Mouse (Mus musculus): ENCODE measurements around the gene Slc9a1. TPM values are rescaled to one million over a fixed set of nuclear protein-coding genes. Genes with fewer than 3 reads are reported as not detected.

Gene Slc9a1
- total RNA-seq, 4 experiments from 2014 or later = 16.0 to 21.9 (median 16.5) TPM

DNA sequence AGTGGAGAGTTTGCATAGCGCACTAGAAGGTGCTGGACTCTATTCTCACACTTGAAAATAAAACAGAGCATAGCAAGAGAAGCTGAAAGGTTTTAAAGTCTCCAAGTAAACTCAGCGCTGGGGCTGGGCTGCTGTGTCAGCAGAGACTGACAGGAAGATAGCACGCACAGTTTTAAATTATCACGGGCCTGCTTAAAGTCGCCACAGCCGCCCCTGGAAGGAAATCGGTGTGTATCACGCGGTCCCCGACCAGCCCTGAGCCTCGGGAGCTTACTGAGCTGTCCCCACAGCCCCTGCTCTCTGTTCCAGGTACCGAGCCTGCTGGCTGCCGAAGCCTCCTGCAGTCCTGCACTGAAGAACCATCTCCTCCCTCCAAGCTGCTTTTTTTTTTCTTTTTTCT, 32.5 kb downstream of the Slc9a1 start:
- no peak for DNase-seq (ENCODE audit: low spot score)

GRCm38 (mm10) chr4:133403611-133404228, 34.2 kb downstream of the Slc9a1 start:
- DNase-seq (ENCODE audit: low spot score) = no peak

GRCm38 (mm10) chr4:133404256-133404655, 34.8 kb downstream of the Slc9a1 start:
- no peak for DNase-seq (ENCODE audit: low spot score)

GRCm38 (mm10) chr4:133406313-133407056, 37.0 kb downstream of the Slc9a1 start:
- no peak for DNase-seq (ENCODE audit: low spot score)

- DNase-seq (ENCODE audit: low spot score) = no peak
Observed at GRCm38 (mm10) chr4:133407114-133407787, 37.7 kb downstream of the Slc9a1 start.

DNA sequence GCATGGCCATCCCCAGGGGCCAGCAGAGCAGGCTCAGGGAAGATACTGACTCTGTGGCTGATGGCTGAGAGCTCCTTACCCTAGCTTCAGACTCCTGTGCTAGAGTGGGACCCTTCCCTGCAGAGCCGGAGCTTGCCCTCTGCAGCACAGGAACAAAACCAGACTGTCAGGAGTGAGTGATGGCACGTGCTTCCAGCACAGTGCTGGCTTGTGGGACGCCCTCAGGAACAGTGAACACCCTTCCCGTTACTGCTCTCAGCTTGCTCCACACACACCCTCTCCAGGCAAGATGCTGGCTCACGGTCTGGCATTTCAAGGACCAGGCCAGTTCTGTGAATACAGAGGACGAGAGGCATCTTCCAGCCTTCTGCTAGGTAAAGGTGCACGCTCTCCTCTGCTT, 38.5 kb downstream of the Slc9a1 start:
- DNase-seq (ENCODE audit: low spot score) = no peak

DNA sequence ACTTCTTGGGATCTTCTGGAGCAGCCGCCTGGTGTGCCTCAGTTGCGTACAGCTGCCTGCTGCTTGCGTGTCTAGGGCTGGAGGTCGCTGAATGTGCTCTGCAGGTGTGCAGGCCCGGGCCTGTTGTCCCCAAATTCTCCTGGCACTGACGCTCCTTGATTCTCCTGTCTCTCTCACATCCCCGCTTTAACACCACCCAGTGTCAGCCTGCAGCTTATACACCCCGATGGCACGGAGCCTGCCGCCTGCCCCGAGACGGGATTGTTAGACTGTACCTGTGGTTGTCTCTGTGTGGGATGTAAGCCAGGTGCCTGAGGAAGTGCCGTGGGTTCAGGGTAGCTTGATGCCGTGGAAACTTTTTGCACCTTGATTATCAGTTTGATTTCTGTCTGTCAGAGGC, 41.5 kb downstream of the Slc9a1 start:
- no peak for DNase-seq (ENCODE audit: low spot score)

DNA sequence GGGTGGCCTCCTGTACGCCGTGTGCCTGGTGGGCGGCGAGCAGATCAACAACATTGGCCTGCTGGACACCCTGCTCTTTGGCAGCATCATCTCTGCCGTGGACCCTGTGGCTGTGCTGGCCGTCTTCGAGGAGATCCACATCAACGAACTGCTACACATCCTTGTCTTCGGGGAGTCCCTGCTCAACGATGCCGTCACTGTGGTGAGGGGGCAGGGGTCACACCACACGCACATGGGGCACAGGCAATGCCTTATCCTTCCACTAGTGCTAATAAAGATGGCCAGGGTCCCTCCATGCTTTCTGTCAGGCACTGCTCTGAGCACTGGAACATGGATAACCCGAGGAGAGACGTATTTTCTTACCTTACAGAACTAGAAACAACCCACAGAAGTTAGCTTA, 42.6 kb downstream of the Slc9a1 start:
- no peak for DNase-seq (ENCODE audit: low spot score)

- no peak for DNase-seq (ENCODE audit: low spot score)
Observed at GRCm38 (mm10) chr4:133412575-133413540, 43.4 kb downstream of the Slc9a1 start.

GRCm38 (mm10) chr4:133413617-133414016, 44.1 kb downstream of the Slc9a1 start:
- no peak for DNase-seq (ENCODE audit: low spot score)

DNA sequence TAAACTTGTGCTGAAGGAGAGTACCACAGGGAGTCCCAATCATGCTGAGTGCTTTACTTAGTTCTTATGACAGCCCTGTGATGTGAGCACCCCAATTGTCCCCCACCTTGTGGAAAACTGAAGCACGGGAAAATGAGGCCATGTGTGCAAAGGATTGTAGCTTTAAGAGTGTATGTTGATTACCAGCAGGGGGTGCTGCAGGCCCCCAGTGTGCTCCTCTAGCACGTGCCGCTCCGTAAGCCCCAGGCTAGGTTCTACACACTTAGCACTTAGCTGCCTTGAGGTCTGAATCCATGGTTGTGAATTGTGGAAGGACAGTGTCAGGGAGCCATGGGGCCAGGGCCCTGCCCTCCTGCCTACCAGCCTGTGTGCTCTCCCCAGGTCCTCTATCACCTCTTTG, 45.4 kb downstream of the Slc9a1 start:
- DNase-seq (ENCODE audit: low spot score) = no peak

DNA sequence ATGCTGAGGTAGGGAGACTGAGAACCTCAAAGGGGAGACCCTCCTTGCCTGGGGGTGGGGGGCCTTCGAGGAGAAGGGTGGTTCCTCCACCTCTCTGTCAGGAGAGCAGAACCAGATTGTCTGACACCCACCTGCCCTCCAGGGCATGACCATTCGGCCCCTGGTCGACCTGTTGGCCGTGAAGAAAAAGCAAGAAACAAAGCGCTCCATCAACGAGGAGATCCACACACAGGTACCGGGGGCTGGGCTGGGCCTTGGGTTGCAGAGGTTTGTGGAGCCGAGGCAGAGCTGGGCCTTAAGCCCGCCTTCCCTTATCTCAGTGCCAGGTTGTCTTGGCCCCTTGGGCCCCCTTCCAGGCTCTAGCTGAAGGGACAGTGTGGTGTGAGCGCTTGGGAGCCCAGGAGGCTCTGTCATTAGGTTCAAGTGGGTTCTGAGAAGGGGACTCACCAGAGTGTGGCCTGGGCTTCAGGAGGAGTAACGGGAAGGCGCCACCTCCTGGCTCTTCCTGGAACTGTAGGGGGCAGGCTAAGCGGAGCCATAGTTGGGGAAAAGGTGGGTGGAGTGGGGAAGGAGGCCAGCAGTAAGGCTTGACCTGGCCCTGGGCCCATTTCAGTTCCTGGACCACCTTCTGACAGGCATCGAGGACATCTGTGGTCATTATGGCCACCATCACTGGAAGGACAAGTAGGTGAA, 50.0 kb downstream of the Slc9a1 start:
- no peak for DNase-seq (ENCODE audit: low spot score)

GRCm38 (mm10) chr4:133421989-133422388, 52.5 kb downstream of the Slc9a1 start:
- DNase-seq (ENCODE audit: low spot score) = no peak

- DNase-seq (ENCODE audit: low spot score) = no peak
Observed at GRCm38 (mm10) chr4:133422601-133423000, 53.1 kb downstream of the Slc9a1 start.

- no peak for DNase-seq (ENCODE audit: low spot score)
Observed at GRCm38 (mm10) chr4:133423108-133423507, 53.6 kb downstream of the Slc9a1 start.

- no peak for DNase-seq (ENCODE audit: low spot score)
Observed at GRCm38 (mm10) chr4:133423691-133424090, 54.2 kb downstream of the Slc9a1 start.

- DNase-seq (ENCODE audit: low spot score) = peak; percentile 78
Observed at GRCm38 (mm10) chr4:133424100-133424499, 54.6 kb downstream of the Slc9a1 start.

GRCm38 (mm10) chr4:133426141-133426540, 56.6 kb downstream of the Slc9a1 start:
- no peak for DNase-seq (ENCODE audit: low spot score)

DNA sequence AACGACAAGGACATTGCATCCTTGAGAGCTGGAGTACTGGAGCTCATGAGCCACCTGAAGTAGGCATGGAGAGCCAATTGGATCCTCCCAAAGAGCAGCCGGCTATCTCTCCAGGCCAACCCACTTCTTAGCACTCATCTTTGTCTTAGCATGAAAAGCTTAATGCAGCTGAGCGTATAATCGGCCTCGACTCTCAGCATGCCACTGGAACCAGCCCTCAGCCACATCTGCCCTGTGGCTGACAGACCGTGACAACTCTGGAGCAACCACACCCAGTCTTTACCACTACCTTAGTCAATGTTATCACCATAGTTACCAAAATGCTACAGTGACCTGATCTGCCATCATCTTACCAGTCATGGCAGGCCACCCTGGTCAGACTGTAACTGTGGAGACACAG, 62.0 kb downstream of the Slc9a1 start:
- DNase-seq (ENCODE audit: low spot score) = no peak

DNA sequence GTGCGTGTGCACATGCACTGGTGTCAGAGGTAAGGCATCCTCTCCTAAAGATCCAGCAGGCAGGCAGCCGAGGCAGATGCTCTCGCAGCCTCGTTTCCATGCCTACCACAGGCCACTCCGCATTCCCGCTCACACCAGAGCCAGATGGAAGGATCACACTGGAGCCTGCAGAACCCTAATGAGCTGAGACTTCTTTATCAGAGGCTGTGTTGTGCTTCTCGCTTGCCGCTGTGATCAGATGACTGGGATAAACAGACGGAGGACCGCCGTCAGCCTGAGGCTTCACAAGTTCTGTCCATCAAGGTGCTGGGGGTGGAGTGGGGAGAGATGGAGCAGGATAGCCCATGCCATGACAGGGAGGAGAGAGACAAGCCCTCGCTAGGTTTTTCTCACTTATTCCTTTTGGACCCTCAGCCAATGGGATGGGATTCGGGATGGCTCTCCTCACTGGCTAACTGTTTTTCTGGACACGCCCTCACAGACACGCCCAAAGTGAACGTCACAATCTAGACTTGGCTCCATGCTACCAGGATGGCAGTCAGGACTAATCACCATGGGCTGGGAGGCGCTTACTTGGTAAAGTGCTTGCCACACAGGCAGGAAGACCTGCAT, 63.2 kb downstream of the Slc9a1 start:
- no peak for DNase-seq (ENCODE audit: low spot score)

GRCm38 (mm10) chr4:133435921-133436320, 66.4 kb downstream of the Slc9a1 start:
- DNase-seq (ENCODE audit: low spot score) = no peak

Data from heart, adult 8-10 months (tissue).